Mouse (Mus musculus): Measurements from ENCODE around the gene Hist1h4f.
"Not testable (repeated sequence)": the region's sequence is repeated elsewhere in the genome, so short reads cannot be mapped to it uniquely, and the experiment has no call there.

Hist1h4f gene

GRCm38 (mm10) chr13:23551146-23551834 is at the start of gene Hist1h4f:
Gene Hist1h4f, minus strand, starts transcription at chr13:23551648.
- peak; percentile 89 for DNase-seq (ENCODE audit: inconsistent ontology term)

- DNase-seq (ENCODE audit: inconsistent ontology term): peak; percentile 46
These were observed 46.5 kb upstream of the Hist1h4f start for GRCm38 (mm10) chr13:23597957-23598356.

GRCm38 (mm10) chr13:23595622-23596372 is 44.3 kb upstream of the Hist1h4f start:
- DNase-seq (ENCODE audit: inconsistent ontology term): no peak

GRCm38 (mm10) chr13:23595185-23595584 is 43.7 kb upstream of the Hist1h4f start:
- DNase-seq (ENCODE audit: inconsistent ontology term): no peak

- no peak for DNase-seq (ENCODE audit: inconsistent ontology term)
These were observed 41.8 kb upstream of the Hist1h4f start for GRCm38 (mm10) chr13:23593051-23593770.

- DNase-seq (ENCODE audit: inconsistent ontology term): no peak
These were observed 41.2 kb upstream of the Hist1h4f start for GRCm38 (mm10) chr13:23592614-23593013.

- DNase-seq (ENCODE audit: inconsistent ontology term): not testable (repeated sequence)
These were observed 40.4 kb upstream of the Hist1h4f start for GRCm38 (mm10) chr13:23591886-23592285.

GRCm38 (mm10) chr13:23591206-23591605 is 39.8 kb upstream of the Hist1h4f start:
- no peak for DNase-seq (ENCODE audit: inconsistent ontology term)

- no peak for DNase-seq (ENCODE audit: inconsistent ontology term)
These were observed 35.4 kb upstream of the Hist1h4f start for GRCm38 (mm10) chr13:23586940-23587225.

- DNase-seq (ENCODE audit: inconsistent ontology term): no peak
These were observed 34.9 kb upstream of the Hist1h4f start for GRCm38 (mm10) chr13:23586099-23586939.

GRCm38 (mm10) chr13:23585442-23586098 is 34.1 kb upstream of the Hist1h4f start:
- peak; percentile 89 for DNase-seq (ENCODE audit: inconsistent ontology term)

GRCm38 (mm10) chr13:23585029-23585441 is 33.6 kb upstream of the Hist1h4f start:
- DNase-seq (ENCODE audit: inconsistent ontology term): peak; percentile 88

GRCm38 (mm10) chr13:23584331-23584730 is 32.9 kb upstream of the Hist1h4f start:
- no peak for DNase-seq (ENCODE audit: inconsistent ontology term)

- no peak for DNase-seq (ENCODE audit: inconsistent ontology term)
These were observed 32.1 kb upstream of the Hist1h4f start for GRCm38 (mm10) chr13:23583387-23584068.

- no peak for DNase-seq (ENCODE audit: inconsistent ontology term)
These were observed 31.0 kb upstream of the Hist1h4f start for GRCm38 (mm10) chr13:23582219-23583056.

- DNase-seq (ENCODE audit: inconsistent ontology term): peak; percentile 96
These were observed 30.2 kb upstream of the Hist1h4f start, which contains the start of gene Hist1h4d for GRCm38 (mm10) chr13:23581408-23582218. Gene Hist1h4d, plus strand, starts transcription at chr13:23581598.

GRCm38 (mm10) chr13:23577835-23578234 is 26.4 kb upstream of the Hist1h4f start:
- no peak for DNase-seq (ENCODE audit: inconsistent ontology term)

GRCm38 (mm10) chr13:23576906-23577639 is 25.6 kb upstream of the Hist1h4f start:
- DNase-seq (ENCODE audit: inconsistent ontology term): no peak

All from Muller cell, postnatal 12 days (primary cell).